Mouse (Mus musculus): Measurements from ENCODE around the gene Gla. TPM values are rescaled to one million over a fixed set of nuclear protein-coding genes. Genes with fewer than 3 reads are reported as not detected.

Gene Gla
- total and polyA plus RNA-seq, 3 experiments, result 0.34 to 16.0 (median 10.7) TPM

DNA sequence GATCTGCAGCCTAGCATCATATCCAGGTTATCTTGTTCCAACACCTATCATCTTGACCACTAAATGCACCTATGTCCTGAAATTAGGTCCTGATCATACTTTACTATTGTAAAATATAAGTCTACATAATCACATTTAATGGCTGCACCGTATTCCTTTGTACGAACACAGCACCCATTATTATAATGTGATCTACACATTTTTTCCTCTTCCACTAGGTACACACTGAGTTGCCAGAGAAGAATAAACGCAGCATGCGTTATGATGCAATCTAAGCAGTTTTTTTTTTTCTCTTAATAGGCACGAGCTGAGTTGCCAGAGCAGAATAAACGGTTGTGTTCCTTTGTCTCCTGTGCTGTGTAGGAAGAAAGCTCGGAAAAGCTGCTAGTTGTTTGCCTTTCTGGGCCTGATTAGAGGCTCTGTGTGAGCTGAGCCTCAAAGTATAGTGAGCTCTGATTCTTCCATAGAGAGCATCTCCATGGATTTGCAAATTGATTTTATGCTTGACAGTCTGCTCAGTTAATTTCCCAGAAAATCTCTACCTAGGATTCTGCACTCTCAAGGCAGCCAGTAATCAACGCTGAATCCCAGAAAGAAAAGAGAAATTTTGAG lies 19.4 kb upstream of the Gla start:
- Histone ChIP-seq H3K9me3 (replicated peaks) (no peaks in the 10 kb centered on the region), H3K4me1 (ENCODE audit: insufficient read depth, low read depth, low read length) (no peaks in the 10 kb centered on the region), H3K4me3 (ENCODE audit: low read depth, low read length) (no peak overlapping the region), H3K36me3 (replicated peaks) (no peaks in the 10 kb centered on the region), H3K27me3 (ENCODE audit: insufficient read depth, low read length) (no peaks in the 10 kb centered on the region)
- DNase-seq (ENCODE audit: low spot score), result no peak
- no peak for TF ChIP-seq POLR2AphosphoS5 (IDR thresholded peaks at IDR 0.05; ENCODE audit: insufficient replicate concordance, low read depth, low read length)
- no peak for TF ChIP-seq TAL1 (conservative IDR thresholded peaks at IDR 0.05; ENCODE audit: low read depth, low read length)
- no peak for TF ChIP-seq GATA2 (IDR thresholded peaks at IDR 0.05; ENCODE audit: borderline replicate concordance, low read depth, low read length)
- no peak for TF ChIP-seq GATA1 (IDR thresholded peaks at IDR 0.05; ENCODE audit: borderline replicate concordance, low read length)
- no peak for TF ChIP-seq CTCF (IDR thresholded peaks at IDR 0.05; ENCODE audit: low read depth, low read length)
- no peak for ATAC-seq (ENCODE audit: extremely low read depth, insufficient number of reproducible peaks, low FRiP score, poor library complexity, severe bottlenecking)

GRCm38 (mm10) chrX:134619695-134620094 lies 18.8 kb upstream of the Gla start:
- DNase-seq (ENCODE audit: low spot score) (no peak), ATAC-seq (ENCODE audit: extremely low read depth, insufficient number of reproducible peaks, low FRiP score, poor library complexity, severe bottlenecking) (no peak)
- no peaks in the 10 kb centered on the region for H3K9me3 ChIP-seq (replicated peaks)
- no peak overlapping the region for H3K4me3 ChIP-seq (ENCODE audit: low read depth, low read length)
- H3K4me1 ChIP-seq (ENCODE audit: insufficient read depth, low read depth, low read length), result no peaks in the 10 kb centered on the region
- H3K36me3 ChIP-seq (replicated peaks), result no peaks in the 10 kb centered on the region
- TF ChIP-seq POLR2AphosphoS5 (IDR thresholded peaks at IDR 0.05; ENCODE audit: insufficient replicate concordance, low read depth, low read length), result no peak
- TF ChIP-seq TAL1 (conservative IDR thresholded peaks at IDR 0.05; ENCODE audit: low read depth, low read length), result no peak
- no peak for TF ChIP-seq GATA2 (IDR thresholded peaks at IDR 0.05; ENCODE audit: borderline replicate concordance, low read depth, low read length)
- TF ChIP-seq CTCF (IDR thresholded peaks at IDR 0.05; ENCODE audit: low read depth, low read length), result no peak
- no peak for TF ChIP-seq GATA1 (IDR thresholded peaks at IDR 0.05; ENCODE audit: borderline replicate concordance, low read length)
- H3K27me3 ChIP-seq (ENCODE audit: insufficient read depth, low read length), result no peaks in the 10 kb centered on the region

DNA sequence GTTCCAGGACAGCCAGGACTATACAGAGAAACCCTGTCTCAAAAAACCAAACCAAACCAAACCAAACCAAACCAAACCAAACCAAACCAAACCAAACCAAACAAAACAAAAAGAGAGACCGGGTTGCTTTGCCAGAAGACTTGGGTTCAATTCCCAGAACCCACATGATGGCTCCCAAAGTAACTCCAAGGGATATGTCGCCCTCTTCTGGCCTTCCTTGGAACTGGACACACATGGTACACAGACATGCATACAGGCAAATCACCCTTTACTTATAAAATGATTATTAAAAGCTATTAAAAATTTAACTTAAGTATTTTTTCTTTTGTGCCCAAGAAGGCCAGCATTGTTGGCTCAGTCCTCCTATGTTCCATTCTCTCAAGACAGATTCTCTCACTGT lies 13.4 kb upstream of the Gla start:
- ATAC-seq (ENCODE audit: extremely low read depth, insufficient number of reproducible peaks, low FRiP score, poor library complexity, severe bottlenecking), result no peak
- TF ChIP-seq GATA2 (IDR thresholded peaks at IDR 0.05; ENCODE audit: borderline replicate concordance, low read depth, low read length) (no peak), TAL1 (conservative IDR thresholded peaks at IDR 0.05; ENCODE audit: low read depth, low read length) (no peak), CTCF (IDR thresholded peaks at IDR 0.05; ENCODE audit: low read depth, low read length) (no peak), GATA1 (IDR thresholded peaks at IDR 0.05; ENCODE audit: borderline replicate concordance, low read length) (no peak), POLR2AphosphoS5 (IDR thresholded peaks at IDR 0.05; ENCODE audit: insufficient replicate concordance, low read depth, low read length) (no peak)
- Histone ChIP-seq H3K9me3 (replicated peaks) (no peaks in the 10 kb centered on the region), H3K4me1 (ENCODE audit: insufficient read depth, low read depth, low read length) (peaks cover 15% of the 10 kb centered on the region), H3K4me3 (ENCODE audit: low read depth, low read length) (no peak overlapping the region), H3K27me3 (ENCODE audit: insufficient read depth, low read length) (no peaks in the 10 kb centered on the region), H3K36me3 (replicated peaks) (no peaks in the 10 kb centered on the region)
- DNase-seq (ENCODE audit: low spot score), result no peak

DNA sequence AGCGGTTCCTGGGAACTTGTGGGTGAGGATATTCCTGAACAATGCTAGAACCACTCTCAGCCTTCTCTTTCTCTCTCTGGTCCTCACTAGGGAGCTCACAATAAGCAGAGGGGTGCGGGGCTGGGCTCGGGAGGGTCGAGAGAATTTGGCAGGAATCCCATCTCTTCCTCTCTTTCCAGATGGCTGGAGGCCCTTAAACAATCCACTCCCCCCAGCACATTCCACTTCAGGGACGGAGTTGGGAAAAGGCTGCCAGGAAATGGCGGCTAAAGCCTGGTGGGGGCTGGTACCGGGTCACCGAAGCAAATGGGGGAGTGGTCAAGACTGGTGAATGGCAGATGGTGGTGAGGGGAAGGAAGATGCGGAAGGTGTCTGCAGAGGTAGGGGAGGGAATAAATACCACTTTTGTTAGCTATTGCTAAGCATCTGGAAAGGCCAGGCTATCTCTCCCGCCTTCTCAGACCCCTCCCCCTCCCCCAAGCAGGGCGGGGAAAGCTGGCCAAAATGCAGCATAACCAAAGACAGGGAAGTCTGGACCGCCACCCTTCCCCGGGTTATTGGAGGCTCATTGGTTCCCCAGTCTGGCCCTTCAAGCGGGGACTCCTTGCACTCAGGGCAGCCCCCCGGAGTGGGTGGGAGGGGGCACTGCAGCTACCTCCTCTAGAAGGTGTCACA lies 11.5 kb upstream of the Gla start:
- H3K9me3 ChIP-seq (replicated peaks), result no peaks in the 10 kb centered on the region
- DNase-seq (ENCODE audit: low spot score) (peak; percentile 22), ATAC-seq (ENCODE audit: extremely low read depth, insufficient number of reproducible peaks, low FRiP score, poor library complexity, severe bottlenecking) (peak; percentile 77)
- no peak for TF ChIP-seq TAL1 (conservative IDR thresholded peaks at IDR 0.05; ENCODE audit: low read depth, low read length)
- no peak for TF ChIP-seq GATA1 (IDR thresholded peaks at IDR 0.05; ENCODE audit: borderline replicate concordance, low read length)
- TF ChIP-seq CTCF (IDR thresholded peaks at IDR 0.05; ENCODE audit: low read depth, low read length), result no peak
- no peak for TF ChIP-seq GATA2 (IDR thresholded peaks at IDR 0.05; ENCODE audit: borderline replicate concordance, low read depth, low read length)
- TF ChIP-seq POLR2AphosphoS5 (IDR thresholded peaks at IDR 0.05; ENCODE audit: insufficient replicate concordance, low read depth, low read length), result no peak
- H3K4me1 ChIP-seq (ENCODE audit: insufficient read depth, low read depth, low read length), result peaks cover 15% of the 10 kb centered on the region
- no peaks in the 10 kb centered on the region for H3K27me3 ChIP-seq (ENCODE audit: insufficient read depth, low read length)
- H3K4me3 ChIP-seq (ENCODE audit: low read depth, low read length), result peak overlapping the region; percentile 66
- H3K36me3 ChIP-seq (replicated peaks), result peaks cover 10% of the 10 kb centered on the region

- peaks cover 14% of the 10 kb centered on the region for H3K36me3 ChIP-seq (replicated peaks)
- H3K4me3 ChIP-seq (ENCODE audit: low read depth, low read length), result no peak overlapping the region
- H3K27me3 ChIP-seq (ENCODE audit: insufficient read depth, low read length), result no peaks in the 10 kb centered on the region
- ATAC-seq (ENCODE audit: extremely low read depth, insufficient number of reproducible peaks, low FRiP score, poor library complexity, severe bottlenecking), result no peak
- H3K9me3 ChIP-seq (replicated peaks), result no peaks in the 10 kb centered on the region
- TF ChIP-seq POLR2AphosphoS5 (IDR thresholded peaks at IDR 0.05; ENCODE audit: insufficient replicate concordance, low read depth, low read length), result no peak
- TF ChIP-seq GATA2 (IDR thresholded peaks at IDR 0.05; ENCODE audit: borderline replicate concordance, low read depth, low read length), result no peak
- H3K4me1 ChIP-seq (ENCODE audit: insufficient read depth, low read depth, low read length), result peaks cover 15% of the 10 kb centered on the region
- no peak for DNase-seq (ENCODE audit: low spot score)
These were observed 10.1 kb upstream of the Gla start for GRCm38 (mm10) chrX:134610984-134611383.

DNA sequence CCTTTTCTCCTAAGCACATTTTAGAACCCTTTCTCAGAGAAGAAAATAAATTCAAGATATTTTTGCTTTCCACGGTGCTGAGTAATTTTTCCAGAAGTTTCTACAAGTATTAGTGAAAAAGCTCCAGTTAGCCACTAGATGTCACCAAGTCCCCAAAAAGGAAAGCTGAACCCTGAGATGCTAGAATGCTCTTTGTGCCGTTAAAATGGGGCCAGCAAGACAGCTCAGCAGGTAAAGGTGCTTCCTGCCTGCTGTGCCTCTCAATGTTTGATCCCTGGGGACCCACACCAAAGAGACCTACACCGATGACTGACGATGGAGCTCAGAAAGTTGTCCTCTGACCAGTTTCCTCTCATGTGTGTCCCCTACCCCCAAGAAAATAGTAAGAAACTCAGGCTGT lies 8.5 kb upstream of the Gla start:
- ATAC-seq (ENCODE audit: extremely low read depth, insufficient number of reproducible peaks, low FRiP score, poor library complexity, severe bottlenecking) (0 out of 2 replicates have a peak, but pooled peaks have one; percentile 9), DNase-seq (ENCODE audit: low spot score) (no peak)
- Histone ChIP-seq H3K36me3 (replicated peaks) (peaks cover 16% of the 10 kb centered on the region), H3K4me1 (ENCODE audit: insufficient read depth, low read depth, low read length) (peaks cover 15% of the 10 kb centered on the region), H3K27me3 (ENCODE audit: insufficient read depth, low read length) (no peaks in the 10 kb centered on the region), H3K9me3 (replicated peaks) (no peaks in the 10 kb centered on the region), H3K4me3 (ENCODE audit: low read depth, low read length) (no peak overlapping the region)
- no peak for TF ChIP-seq POLR2AphosphoS5 (IDR thresholded peaks at IDR 0.05; ENCODE audit: insufficient replicate concordance, low read depth, low read length)
- TF ChIP-seq TAL1 (conservative IDR thresholded peaks at IDR 0.05; ENCODE audit: low read depth, low read length), result no peak
- no peak for TF ChIP-seq CTCF (IDR thresholded peaks at IDR 0.05; ENCODE audit: low read depth, low read length)
- TF ChIP-seq GATA2 (IDR thresholded peaks at IDR 0.05; ENCODE audit: borderline replicate concordance, low read depth, low read length), result no peak
- TF ChIP-seq GATA1 (IDR thresholded peaks at IDR 0.05; ENCODE audit: borderline replicate concordance, low read length), result no peak

Data from G1E (cell line).